Mouse (Mus musculus): ENCODE data around the gene Gnl1.
"Not testable (repeated sequence)": the region's sequence is repeated elsewhere in the genome, so short reads cannot be mapped to it uniquely, and the experiment has no call there.

Gnl1 gene

GRCm38 (mm10) chr17:35994175-35994878, 14.7 kb downstream of the Gnl1 start:
- peak; percentile 79 for DNase-seq (ENCODE audit: low read depth)

- no peak for DNase-seq (ENCODE audit: low read depth)
Measured at GRCm38 (mm10) chr17:35994879-35995240, 15.2 kb downstream of the Gnl1 start.

- DNase-seq (ENCODE audit: low read depth) = peak; percentile 99
Measured at GRCm38 (mm10) chr17:35996949-35997348, 17.3 kb downstream of the Gnl1 start.

GRCm38 (mm10) chr17:35997713-35998510, 18.3 kb downstream of the Gnl1 start:
- no peak for DNase-seq (ENCODE audit: low read depth)

GRCm38 (mm10) chr17:35998545-35999305, 19.1 kb downstream of the Gnl1 start:
- DNase-seq (ENCODE audit: low read depth) = no peak

GRCm38 (mm10) chr17:35999356-35999755, 19.7 kb downstream of the Gnl1 start:
- no peak for DNase-seq (ENCODE audit: low read depth)

- DNase-seq (ENCODE audit: low read depth) = no peak
Measured at GRCm38 (mm10) chr17:36000349-36000748, 20.7 kb downstream of the Gnl1 start.

- DNase-seq (ENCODE audit: low read depth) = no peak
Measured at GRCm38 (mm10) chr17:36001121-36001897, 21.7 kb downstream of the Gnl1 start.

GRCm38 (mm10) chr17:36001966-36002365, 22.3 kb downstream of the Gnl1 start:
- DNase-seq (ENCODE audit: low read depth) = peak; percentile 77

- DNase-seq (ENCODE audit: low read depth) = no peak
Measured at GRCm38 (mm10) chr17:36003331-36003730, 23.7 kb downstream of the Gnl1 start.

- DNase-seq (ENCODE audit: low read depth) = not testable (repeated sequence)
Measured at GRCm38 (mm10) chr17:36004409-36004808, 24.8 kb downstream of the Gnl1 start.

GRCm38 (mm10) chr17:36014977-36015376, 35.3 kb downstream of the Gnl1 start:
- DNase-seq (ENCODE audit: low read depth) = no peak

GRCm38 (mm10) chr17:36017046-36017445, 37.4 kb downstream of the Gnl1 start:
- no peak for DNase-seq (ENCODE audit: low read depth)

- no peak for DNase-seq (ENCODE audit: low read depth)
Measured at GRCm38 (mm10) chr17:36018979-36019378, 39.3 kb downstream of the Gnl1 start.

GRCm38 (mm10) chr17:36019519-36019918, 39.9 kb downstream of the Gnl1 start:
- no peak for DNase-seq (ENCODE audit: low read depth)

- DNase-seq (ENCODE audit: low read depth) = no peak
Measured at GRCm38 (mm10) chr17:36020191-36021073, 40.8 kb downstream of the Gnl1 start, which contains the start of gene H2-T24. Gene H2-T24 (minus strand): TSS chr17:36020560.

- no peak for DNase-seq (ENCODE audit: low read depth)
Measured at GRCm38 (mm10) chr17:36021309-36021708, 41.7 kb downstream of the Gnl1 start.

GRCm38 (mm10) chr17:36022098-36022497, 42.4 kb downstream of the Gnl1 start:
- DNase-seq (ENCODE audit: low read depth) = no peak

GRCm38 (mm10) chr17:36022922-36023321, 43.3 kb downstream of the Gnl1 start:
- DNase-seq (ENCODE audit: low read depth) = no peak

- DNase-seq (ENCODE audit: low read depth) = no peak
Measured at GRCm38 (mm10) chr17:36023710-36024654, 44.3 kb downstream of the Gnl1 start.
